In genomic region chr7:4136771-4137531, GRCm38 (mm10) we compare ENCODE assay signal across 8 mouse cellular contexts. TPM values are rescaled to one million over a fixed set of nuclear protein-coding genes. Genes with fewer than 3 reads are reported as not detected.
A peak's percentile ranks its signal among the peaks of the same experiment; 100 is the strongest.
DNase-seq lines count a peak whose midpoint lies in the region; ATAC-seq and TF ChIP-seq lines count a peak whose summit lies in the region.

TSS of gene Leng8 (plus strand) at chr7:4137039.

- peak within 1 kb of the TSS; percentile 96 for H3K27ac ChIP-seq in cortical plate, adult 2 months (ENCODE audit: insufficient read depth, low read length)

- no peaks in the 10 kb centered on the region for H3K9me3 ChIP-seq in megakaryocyte, embryonic 14.5 days

- TF ChIP-seq POLR2A in cortical plate, adult 2 months (IDR thresholded peaks at IDR 0.05; ENCODE audit: extremely low read depth, insufficient read depth, low read length), result peak; percentile 79

- H3K27me3 ChIP-seq in megakaryocyte, embryonic 14.5 days (replicated peaks), result no peaks in the 10 kb centered on the region

- ATAC-seq in activated CD4-positive, CD25-positive, alpha-beta regulatory T cell, adult 4 months, result peak; percentile 92

- TF ChIP-seq CTCF in cortical plate, adult 2 months (IDR thresholded peaks at IDR 0.05; ENCODE audit: extremely low read depth, insufficient read depth, low read length), result no peak

- peak; percentile 98 to 99 for DNase-seq in gastrocnemius, adult 8-10 months (ENCODE audit: low spot score in 2 of 2)
- peak; percentile 92 for DNase-seq in hindlimb bud, embryonic 11.5 days (ENCODE audit: extremely low spot score, low read depth, low spot score)
- DNase-seq in left cerebral cortex, adult 8-10 months (ENCODE audit: low spot score in 2 of 2), result peak; percentile 99
- DNase-seq in right cerebral cortex, postnatal 10 days (ENCODE audit: low spot score in 2 of 2), result peak; percentile 99 to 100
- DNase-seq in urinary bladder, postnatal 25 days (ENCODE audit: low spot score), result peak; percentile 95

- H3K4me1 ChIP-seq in cortical plate, adult 2 months (ENCODE audit: control insufficient read depth, insufficient read depth, low read length), result peaks cover 4% of the 10 kb centered on the region; the same call in 1 of the 2 replicates
- peaks cover 70% of the 10 kb centered on the region for H3K4me1 ChIP-seq in megakaryocyte, embryonic 14.5 days

- peak within 1 kb of the TSS; percentile 85 for H3K4me3 ChIP-seq in cortical plate, adult 2 months (ENCODE audit: insufficient read depth, low read length)
- peak within 1 kb of the TSS; percentile 100 for H3K4me3 ChIP-seq in megakaryocyte, embryonic 14.5 days (replicated peaks)

- H3K36me3 ChIP-seq in megakaryocyte, embryonic 14.5 days (replicated peaks; ENCODE audit: low read length), result peaks cover 74% of the 10 kb centered on the region

RNA-seq across cellular contexts. Expression of gene Leng8, which starts in this region (rescaled TPM):
- 10 to 100 TPM; 26.1 to 29.3 TPM for polyA plus RNA-seq in activated CD4-positive, CD25-positive, alpha-beta regulatory T cell, adult 4 months (2017; shearing (Covaris generic))
- polyA plus RNA-seq in cortical plate, adult 2 months (2012; rRNA removed), result 481 and 484 TPM in 2 replicates
- total RNA-seq in gastrocnemius, adult 8-10 months (2022), result 10 to 100 TPM; 23.8 to 30.8 (median 25.8) TPM
- 100 to 1,000 TPM; 137 to 159 (median 152) TPM for total RNA-seq in left cerebral cortex, adult 8-10 months (2022)
- polyA plus RNA-seq in megakaryocyte, embryonic 14.5 days (2012; ENCODE audit: insufficient read depth, low replicate concordance), result 56.6 and 193 TPM in 2 replicates

Comparison
In these comparisons a context has a peak if more than half of its experiments do, and no peak if none do; other contexts are left out.
1. Peak in every context shown above with its lines: DNase-seq, ATAC-seq, H3K4me3 ChIP-seq and H3K27ac ChIP-seq.
2. RNA of gene Leng8 (total RNA-seq): 137 to 159 TPM in left cerebral cortex, adult 8-10 months; 23.8 to 30.8 TPM in gastrocnemius, adult 8-10 months; every median in the first group is over 4 times any median in the second.